ENCODE assay signal across 27 mouse cellular contexts in the genomic region with DNA sequence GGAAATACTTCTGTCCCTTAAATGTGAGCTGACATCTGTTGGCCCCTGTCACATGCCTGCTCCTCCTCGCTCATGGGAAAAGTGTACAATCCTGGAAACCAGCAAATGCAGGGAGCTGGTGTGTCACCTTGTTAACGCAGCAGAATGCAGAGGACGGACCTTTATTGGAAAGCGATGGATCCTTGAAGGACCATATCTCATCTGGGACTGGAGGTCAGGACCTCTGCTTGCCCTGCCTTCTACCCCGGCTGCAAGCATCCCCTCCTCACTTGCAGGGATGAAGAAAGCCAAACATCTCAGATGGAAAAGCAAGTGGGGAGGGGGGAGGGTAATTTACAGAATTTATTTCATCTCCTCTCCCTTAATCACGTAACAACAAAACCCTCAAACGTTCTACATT.
DNase-seq lines count a peak whose midpoint lies in the region; ATAC-seq and TF ChIP-seq lines count a peak whose summit lies in the region.
"Had no signal": no experiment of that assay in that cellular context is flagged by ENCODE, and none has a peak within 500 bp of the region (broad histone marks: within the 10 kb centered on the region; RNA-seq: fewer than 3 reads in every experiment).

No protein-coding gene starts in this region.

- intact Hi-C loops in left cerebral cortex, postnatal 36 days (cut with DNase I), result no loop called here

- H3K9ac ChIP-seq in hindbrain, embryonic 14.5 days, result no peak overlapping the region
- no peak overlapping the region for H3K9ac ChIP-seq in midbrain, embryonic 15.5 days
- no peak overlapping the region for H3K9ac ChIP-seq in midbrain, postnatal 0 days (replicated peaks; ENCODE audit: low read length, poor library complexity, severe bottlenecking)
- H3K9ac ChIP-seq in neural tube, embryonic 15.5 days (replicated peaks), result no peak overlapping the region
- H3K9ac ChIP-seq: embryonic facial prominence, embryonic 13.5 days; heart, embryonic 12.5 days; intestine, embryonic 15.5 days; liver, embryonic 15.5 days; lung, embryonic 14.5 days had no signal

- no peak overlapping the region for H3K4me3 ChIP-seq in hindbrain, embryonic 14.5 days (replicated peaks; ENCODE audit: low read length)
- no peak overlapping the region for H3K4me3 ChIP-seq in hindbrain, embryonic 10.5 days
- H3K4me3 ChIP-seq in midbrain, embryonic 15.5 days, result no peak overlapping the region
- H3K4me3 ChIP-seq in midbrain, postnatal 0 days (ENCODE audit: low read depth, low read length), result no peak overlapping the region
- no peak overlapping the region for H3K4me3 ChIP-seq in neural tube, embryonic 15.5 days (replicated peaks)
- H3K4me3 ChIP-seq: embryonic facial prominence, embryonic 13.5 days; heart, adult 2 months; heart, embryonic 12.5 days; intestine, embryonic 15.5 days; layer of hippocampus, adult 2 months; left cerebral cortex, adult 2 months; liver, embryonic 15.5 days had no signal

- no peaks in the 10 kb centered on the region for H3K27me3 ChIP-seq in hindbrain, embryonic 14.5 days (ENCODE audit: control insufficient read depth, insufficient read depth, low read length)
- H3K27me3 ChIP-seq in hindbrain, embryonic 10.5 days (ENCODE audit: insufficient read depth, poor library complexity, severe bottlenecking), result no peaks in the 10 kb centered on the region
- H3K27me3 ChIP-seq in midbrain, embryonic 15.5 days (replicated peaks), result no peaks in the 10 kb centered on the region
- H3K27me3 ChIP-seq in midbrain, postnatal 0 days (ENCODE audit: insufficient read depth, low read length), result no peaks in the 10 kb centered on the region
- no peaks in the 10 kb centered on the region for H3K27me3 ChIP-seq in neural tube, embryonic 15.5 days (replicated peaks)
- H3K27me3 ChIP-seq: embryonic facial prominence, embryonic 13.5 days; heart, embryonic 12.5 days; intestine, embryonic 15.5 days; liver, embryonic 15.5 days had no signal

- no peak for TF ChIP-seq CTCF in midbrain, postnatal 0 days (IDR thresholded peaks at IDR 0.05)

- H3K4me1 ChIP-seq in hindbrain, embryonic 14.5 days (replicated peaks; ENCODE audit: control insufficient read depth, insufficient read depth, low read length), result peaks cover 16% of the 10 kb centered on the region
- H3K4me1 ChIP-seq in hindbrain, embryonic 10.5 days (replicated peaks), result peaks cover 16% of the 10 kb centered on the region
- peaks cover 14% of the 10 kb centered on the region for H3K4me1 ChIP-seq in midbrain, embryonic 15.5 days
- H3K4me1 ChIP-seq in midbrain, postnatal 0 days (ENCODE audit: insufficient read depth, low read length), result no peaks in the 10 kb centered on the region; the same call in 1 of the 2 replicates
- H3K4me1 ChIP-seq in neural tube, embryonic 15.5 days, result peaks cover 23% of the 10 kb centered on the region
- H3K4me1 ChIP-seq: embryonic facial prominence, embryonic 13.5 days; heart, embryonic 12.5 days; intestine, embryonic 15.5 days; liver, embryonic 15.5 days had no signal

- H3K27ac ChIP-seq in hindbrain, embryonic 14.5 days, result peak overlapping the region; percentile 4; the same call in 1 of the 2 replicates
- H3K27ac ChIP-seq in hindbrain, embryonic 10.5 days, result no peak overlapping the region
- 0 out of 2 replicates have a peak overlapping the region, but pooled peaks have one; percentile 15 for H3K27ac ChIP-seq in midbrain, embryonic 15.5 days
- H3K27ac ChIP-seq in midbrain, postnatal 0 days (ENCODE audit: low read depth, low read length), result no peak overlapping the region
- peak overlapping the region; percentile 64 for H3K27ac ChIP-seq in neural tube, embryonic 15.5 days (replicated peaks)
- H3K27ac ChIP-seq: embryonic facial prominence, embryonic 13.5 days; heart, adult 2 months; intestine, embryonic 15.5 days; layer of hippocampus, adult 2 months; left cerebral cortex, adult 2 months; liver, embryonic 15.5 days; stomach, postnatal 0 days had no signal

- no peak overlapping the region for H3K4me2 ChIP-seq in hindbrain, embryonic 14.5 days (replicated peaks)
- H3K4me2 ChIP-seq in midbrain, embryonic 15.5 days, result no peak overlapping the region
- no peak overlapping the region for H3K4me2 ChIP-seq in midbrain, postnatal 0 days (ENCODE audit: low read depth, low read length, poor library complexity, severe bottlenecking)
- H3K4me2 ChIP-seq in neural tube, embryonic 15.5 days, result no peak overlapping the region
- H3K4me2 ChIP-seq: embryonic facial prominence, embryonic 13.5 days; heart, embryonic 12.5 days; intestine, embryonic 15.5 days; liver, embryonic 15.5 days; lung, embryonic 14.5 days had no signal

- 26% methylated on average over 7 of the region's 7 CpGs for WGBS in hindbrain, embryonic 14.5 days
- 42% methylated on average over 7 of the region's 7 CpGs for WGBS in hindbrain, embryonic 10.5 days
- WGBS in midbrain, embryonic 15.5 days, result 43% methylated on average over 7 of the region's 7 CpGs
- 53% methylated on average over 7 of the region's 7 CpGs for WGBS in midbrain, postnatal 0 days
- WGBS in neural tube, embryonic 15.5 days, result 17% methylated on average over 7 of the region's 7 CpGs

- H3K36me3 ChIP-seq in hindbrain, embryonic 14.5 days (replicated peaks; ENCODE audit: control insufficient read depth, insufficient read depth), result no peaks in the 10 kb centered on the region
- H3K36me3 ChIP-seq in hindbrain, embryonic 10.5 days, result no peaks in the 10 kb centered on the region
- H3K36me3 ChIP-seq in midbrain, embryonic 15.5 days (replicated peaks), result no peaks in the 10 kb centered on the region
- no peaks in the 10 kb centered on the region for H3K36me3 ChIP-seq in midbrain, postnatal 0 days (ENCODE audit: insufficient read depth, low read length)
- H3K36me3 ChIP-seq in neural tube, embryonic 15.5 days, result no peaks in the 10 kb centered on the region
- H3K36me3 ChIP-seq: embryonic facial prominence, embryonic 13.5 days; heart, embryonic 12.5 days; intestine, embryonic 15.5 days; liver, embryonic 15.5 days had no signal

- no peaks in the 10 kb centered on the region for H3K9me3 ChIP-seq in hindbrain, embryonic 14.5 days (ENCODE audit: control insufficient read depth, low read length)
- H3K9me3 ChIP-seq in hindbrain, embryonic 10.5 days, result 0 out of 2 replicates have a peak, but pooled peaks cover 6% of the 10 kb centered on the region
- H3K9me3 ChIP-seq in midbrain, embryonic 15.5 days, result no peaks in the 10 kb centered on the region
- H3K9me3 ChIP-seq in midbrain, postnatal 0 days (ENCODE audit: low read length), result no peaks in the 10 kb centered on the region; the same call in 1 of the 2 replicates
- no peaks in the 10 kb centered on the region for H3K9me3 ChIP-seq in neural tube, embryonic 15.5 days (replicated peaks)
- H3K9me3 ChIP-seq: intestine, embryonic 15.5 days; liver, embryonic 15.5 days had no signal

- ATAC-seq in hindbrain, embryonic 14.5 days (ENCODE audit: low FRiP score), result no peak
- no peak for ATAC-seq in midbrain, embryonic 15.5 days (replicated peaks)
- ATAC-seq in midbrain, postnatal 0 days (ENCODE audit: low FRiP score), result no peak
- ATAC-seq in neural tube, embryonic 15.5 days (ENCODE audit: low FRiP score), result no peak
- ATAC-seq: forebrain, embryonic 16.5 days; intestine, embryonic 15.5 days had no signal

- no peak for DNase-seq in hindbrain, embryonic 14.5 days (ENCODE audit: low spot score)
- no peak for DNase-seq in hindbrain, embryonic 10.5 days (ENCODE audit: low spot score)
- no peak for DNase-seq in midbrain, postnatal 0 days (ENCODE audit: low spot score)
- DNase-seq in mesoderm, embryonic 11.5 days (ENCODE audit: low read depth, low spot score), result peak; percentile 30
- no peak for DNase-seq in left cerebral cortex, postnatal 36 days (ENCODE audit: low spot score in 2 of 2)
- DNase-seq: adrenal gland, postnatal 36 days; B cell, adult 2 months; cerebellum, adult 18-20 months; cerebellum, postnatal 10 days; kidney, adult 2 months; kidney, postnatal 36 days; lung, embryonic 14.5 days; lung, postnatal 14 days; right cerebral cortex, postnatal 4 days; thymus, adult 2 months; thymus, postnatal 4 days had no signal

Comparison
In these comparisons a context has a peak if more than half of its experiments do, and no peak if none do; other contexts are left out.
1. H3K27ac ChIP-seq: peak in hindbrain, embryonic 14.5 days (single experiment), midbrain, embryonic 15.5 days (single experiment) and neural tube, embryonic 15.5 days (single experiment); none in hindbrain, embryonic 10.5 days (single experiment) and midbrain, postnatal 0 days (single experiment).